Comparison of ENCODE assay signal across 15 mouse cellular contexts in genomic region chr7:24853695-24854094, GRCm38 (mm10). TPM values are rescaled to one million over a fixed set of nuclear protein-coding genes. Genes with fewer than 3 reads are reported as not detected.
DNase-seq lines count a peak whose midpoint lies in the region; ATAC-seq and TF ChIP-seq lines count a peak whose summit lies in the region.
"Had no signal": no experiment of that assay in that cellular context is flagged by ENCODE, and none has a peak within 500 bp of the region (broad histone marks: within the 10 kb centered on the region; RNA-seq: fewer than 3 reads in every experiment).

No protein-coding gene starts in this region.

- ATAC-seq in kidney, embryonic 14.5 days (ENCODE audit: low FRiP score, low TSS enrichment) = peak; percentile 53; the same call in 1 of the 2 replicates
- no peak for ATAC-seq in liver, embryonic 11.5 days (replicated peaks; ENCODE audit: low FRiP score)

- H3K4me1 ChIP-seq in kidney, embryonic 14.5 days (ENCODE audit: control insufficient read depth, insufficient read depth, low read length) = peaks cover 4% of the 10 kb centered on the region; the same call in 1 of the 2 replicates
- H3K4me1 ChIP-seq in kidney, adult 2 months (ENCODE audit: control insufficient read depth, insufficient read depth, low read length) = peaks cover 2% of the 10 kb centered on the region; the same call in 1 of the 2 replicates
- peaks cover 28% of the 10 kb centered on the region for H3K4me1 ChIP-seq in liver, embryonic 11.5 days (replicated peaks; ENCODE audit: control insufficient read depth, insufficient read depth, low read length)

- TF ChIP-seq POLR2A in kidney, adult 2 months (IDR thresholded peaks at IDR 0.05; ENCODE audit: low read depth, low read length) = no peak

- no peak for TF ChIP-seq CTCF in kidney, adult 2 months (conservative IDR thresholded peaks at IDR 0.05; ENCODE audit: insufficient read depth, insufficient read length, low read depth, low read length)

- no peaks in the 10 kb centered on the region for H3K36me3 ChIP-seq in kidney, embryonic 14.5 days (ENCODE audit: control insufficient read depth, insufficient read depth, low read length)
- H3K36me3 ChIP-seq in kidney, adult 2 months (ENCODE audit: control insufficient read depth, insufficient read depth, low read length) = no peaks in the 10 kb centered on the region
- H3K36me3 ChIP-seq in liver, embryonic 11.5 days (ENCODE audit: control insufficient read depth, insufficient read depth, low read length) = no peaks in the 10 kb centered on the region
- H3K36me3 ChIP-seq: forebrain, embryonic 12.5 days; kidney, embryonic 15.5 days had no signal

- H3K27me3 ChIP-seq in kidney, embryonic 14.5 days (ENCODE audit: control insufficient read depth, insufficient read depth, low read length) = no peaks in the 10 kb centered on the region
- H3K27me3 ChIP-seq in kidney, adult 2 months (replicated peaks; ENCODE audit: control insufficient read depth, insufficient read depth, low read length) = no peaks in the 10 kb centered on the region
- no peaks in the 10 kb centered on the region for H3K27me3 ChIP-seq in liver, embryonic 11.5 days (replicated peaks; ENCODE audit: control insufficient read depth, insufficient read depth, low read length)
- H3K27me3 ChIP-seq: forebrain, embryonic 12.5 days; kidney, embryonic 15.5 days had no signal

- H3K9ac ChIP-seq in kidney, embryonic 14.5 days (ENCODE audit: low read depth, low read length) = no peak overlapping the region
- peak overlapping the region; percentile 66 for H3K9ac ChIP-seq in liver, embryonic 11.5 days (ENCODE audit: low read depth, low read length)
- H3K9ac ChIP-seq: forebrain, embryonic 12.5 days; kidney, embryonic 15.5 days had no signal

- no peak overlapping the region for H3K4me2 ChIP-seq in kidney, embryonic 14.5 days (replicated peaks; ENCODE audit: low read depth, low read length)
- peak overlapping the region; percentile 66 for H3K4me2 ChIP-seq in liver, embryonic 11.5 days
- H3K4me2 ChIP-seq: forebrain, embryonic 12.5 days; kidney, embryonic 15.5 days had no signal

- no peaks in the 10 kb centered on the region for H3K9me3 ChIP-seq in kidney, embryonic 14.5 days (ENCODE audit: control insufficient read depth, low read length)
- H3K9me3 ChIP-seq in liver, embryonic 11.5 days (ENCODE audit: control insufficient read depth, low read length) = no peaks in the 10 kb centered on the region
- H3K9me3 ChIP-seq: forebrain, embryonic 12.5 days; kidney, embryonic 15.5 days had no signal

- no peak for DNase-seq in kidney, adult 2 months
- DNase-seq in ES-CJ7 (ENCODE audit: low read depth, low spot score) (peak; percentile 52), R1 (ENCODE audit: low read depth, low spot score) (peak; percentile 69)
- DNase-seq in liver, embryonic 11.5 days (ENCODE audit: low spot score) = no peak
- no peak for DNase-seq in thymus, postnatal 10 days (ENCODE audit: low spot score in 2 of 2)
- no peak for DNase-seq in adrenal gland, postnatal 4 days (ENCODE audit: low spot score in 2 of 2)
- DNase-seq in layer of hippocampus, postnatal 10 days (ENCODE audit: low spot score in 2 of 2) = no peak
- DNase-seq: gastrocnemius, postnatal 14 days had no signal

- WGBS in kidney, embryonic 14.5 days = 25% methylated on average over 7 of the region's 7 CpGs
- WGBS in kidney, adult 2 months = 39% methylated on average over 7 of the region's 7 CpGs
- WGBS in liver, embryonic 11.5 days = 38% methylated on average over 7 of the region's 7 CpGs

- no peak overlapping the region for H3K27ac ChIP-seq in kidney, embryonic 14.5 days (ENCODE audit: low read depth, low read length)
- no peak overlapping the region for H3K27ac ChIP-seq in kidney, adult 2 months (ENCODE audit: insufficient read depth, low read depth, low read length)
- peak overlapping the region; percentile 95 for H3K27ac ChIP-seq in liver, embryonic 11.5 days (ENCODE audit: low read depth, low read length)
- H3K27ac ChIP-seq: forebrain, embryonic 12.5 days had no signal

- H3K4me3 ChIP-seq in kidney, embryonic 14.5 days (ENCODE audit: low read length) = no peak overlapping the region
- no peak overlapping the region for H3K4me3 ChIP-seq in kidney, adult 2 months (ENCODE audit: insufficient read depth, low read depth, low read length)
- H3K4me3 ChIP-seq in liver, embryonic 11.5 days (ENCODE audit: low read depth, low read length) = peak overlapping the region; percentile 10; the same call in 1 of the 2 replicates
- H3K4me3 ChIP-seq: forebrain, embryonic 12.5 days; kidney, embryonic 15.5 days had no signal

RNA-seq across cellular contexts. Expression of gene Gm9844, which starts 8.3 kb away (rescaled TPM):
- 18.8 and 22.4 TPM in 2 replicates for polyA plus RNA-seq in kidney, embryonic 14.5 days (2014; fragmentation: Nextera tagmentation; extraction: Ambion mirVana)
- 0.94 and 2.2 TPM in 2 replicates for polyA plus RNA-seq in kidney, adult 2 months (2012; rRNA removed)
- 5.0 and 5.8 TPM in 2 replicates for polyA plus RNA-seq in liver, embryonic 11.5 days (2014; fragmentation: Nextera tagmentation; extraction: Ambion mirVana)
- total RNA-seq in adrenal gland, postnatal 4 days (2021) = under 1 TPM in 1 of 2 experiments, not detected in 1; 0.92 TPM
- total RNA-seq in layer of hippocampus, postnatal 10 days (2021) = 1 to 10 TPM; 1.8 to 7.7 TPM

RNA-seq across cellular contexts. Expression of gene Lypd4, which starts 16.0 kb away (rescaled TPM):
- polyA plus RNA-seq in kidney, embryonic 14.5 days (2014; fragmentation: Nextera tagmentation; extraction: Ambion mirVana) = not detected in 2 replicates
- 0.14 and 0.23 TPM in 2 replicates for polyA plus RNA-seq in kidney, adult 2 months (2012; rRNA removed)
- not detected in 2 replicates for polyA plus RNA-seq in liver, embryonic 11.5 days (2014; fragmentation: Nextera tagmentation; extraction: Ambion mirVana)
- not detected for total RNA-seq in adrenal gland, postnatal 4 days (2021)
- total RNA-seq in layer of hippocampus, postnatal 10 days (2021) = not detected
- total RNA-seq: gastrocnemius, postnatal 14 days; hematopoietic stem cell, adult 5-6 weeks; layer of hippocampus, postnatal 14 days had no signal
- polyA plus RNA-seq: forebrain, embryonic 12.5 days; kidney, embryonic 15.5 days; limb, embryonic 14.5 days; neural tube, embryonic 11.5 days had no signal

RNA-seq across cellular contexts. Expression of gene Dmrtc2, which starts 16.2 kb away (rescaled TPM):
- not detected in 2 replicates for polyA plus RNA-seq in kidney, embryonic 14.5 days (2014; fragmentation: Nextera tagmentation; extraction: Ambion mirVana)
- 0.11 TPM in 1 of 2 replicates, not detected in the other for polyA plus RNA-seq in kidney, adult 2 months (2012; rRNA removed)
- polyA plus RNA-seq in liver, embryonic 11.5 days (2014; fragmentation: Nextera tagmentation; extraction: Ambion mirVana) = not detected in 2 replicates
- total RNA-seq in adrenal gland, postnatal 4 days (2021) = under 1 TPM in 1 of 2 experiments, not detected in 1; 0.17 TPM
- total RNA-seq in layer of hippocampus, postnatal 10 days (2021) = under 1 TPM in 1 of 2 experiments, not detected in 1; 0.27 TPM
- total RNA-seq: gastrocnemius, postnatal 14 days; hematopoietic stem cell, adult 5-6 weeks; layer of hippocampus, postnatal 14 days had no signal
- polyA plus RNA-seq: forebrain, embryonic 12.5 days; kidney, embryonic 15.5 days; neural tube, embryonic 11.5 days had no signal

RNA-seq across cellular contexts. Expression of gene Rps19, which starts 30.5 kb away (rescaled TPM):
- polyA plus RNA-seq in kidney, embryonic 14.5 days (2014; fragmentation: Nextera tagmentation; extraction: Ambion mirVana) = 2,731 and 3,572 TPM in 2 replicates
- 468 and 618 TPM in 2 replicates for polyA plus RNA-seq in kidney, adult 2 months (2012; rRNA removed)
- polyA plus RNA-seq in liver, embryonic 11.5 days (2014; fragmentation: Nextera tagmentation; extraction: Ambion mirVana) = 2,415 and 2,620 TPM in 2 replicates
- 1,000 to 10,000 TPM; 1,415 to 1,431 TPM for total RNA-seq in adrenal gland, postnatal 4 days (2021)
- 100 to 1,000 TPM; 563 to 573 TPM for total RNA-seq in layer of hippocampus, postnatal 10 days (2021)

RNA-seq across cellular contexts. Expression of gene Cd79a, which starts 43.5 kb away (rescaled TPM):
- 1.5 and 1.6 TPM in 2 replicates for polyA plus RNA-seq in kidney, embryonic 14.5 days (2014; fragmentation: Nextera tagmentation; extraction: Ambion mirVana)
- 2.0 and 27.1 TPM in 2 replicates for polyA plus RNA-seq in kidney, adult 2 months (2012; rRNA removed)
- 0.12 TPM in 1 of 2 replicates, not detected in the other for polyA plus RNA-seq in liver, embryonic 11.5 days (2014; fragmentation: Nextera tagmentation; extraction: Ambion mirVana)
- total RNA-seq in adrenal gland, postnatal 4 days (2021) = 1 to 10 TPM; 1.1 to 3.2 TPM
- not detected for total RNA-seq in layer of hippocampus, postnatal 10 days (2021)
- total RNA-seq: hematopoietic stem cell, adult 5-6 weeks had no signal

Comparison
In these comparisons a context has a peak if more than half of its experiments do, and no peak if none do; other contexts are left out.
1. DNase-seq: peak in ES-CJ7 (single experiment) and R1 (single experiment); none in kidney, adult 2 months (single experiment), liver, embryonic 11.5 days (single experiment), thymus, postnatal 10 days (0 of 2), adrenal gland, postnatal 4 days (0 of 2) and layer of hippocampus, postnatal 10 days (0 of 2).